Mouse (Mus musculus) midbrain, embryonic 16.5 days (tissue): ENCODE measurements at regions not wholly inside any gene's neighbourhood (a gene's known extent, or its start where the extent isn't known, plus 50 kb on each side); places are given as distances from the start of the nearest gene placed in this dataset.

Experiments
- ATAC-seq: fragments of 200-750 bp; cut with Nextera tagmentation; 2 replicates; pipeline ENCODE4 v1.8.0; 2017; ENCODE audit warnings: moderate TSS enrichment
- H3K27ac ChIP-seq: fragments of 300-500 bp; sonication (generic); 2 replicates; pipeline ENCODE4 v1.5.1; 2014; ENCODE audit warnings: mild to moderate bottlenecking, low read length, mixed read lengths
- H3K27me3 ChIP-seq: fragments of 300-500 bp; sonication (generic); 2 replicates; pipeline ENCODE4 v1.6.1; 2014; ENCODE audit warnings: low read depth, low read length, mixed read lengths; ENCODE audit not compliant: control insufficient read depth, insufficient read depth
- H3K36me3 ChIP-seq: fragments of 300-500 bp; sonication (generic); 2 replicates; pipeline ENCODE4 v1.6.1; 2014; ENCODE audit warnings: mild to moderate bottlenecking, low read length, moderate library complexity, mixed read lengths; ENCODE audit not compliant: control insufficient read depth, insufficient read depth
- H3K4me1 ChIP-seq: fragments of 300-500 bp; sonication (generic); 2 replicates; pipeline ENCODE4 v1.6.1; 2014; ENCODE audit warnings: mild to moderate bottlenecking, low read length, mixed read lengths; ENCODE audit not compliant: control insufficient read depth, insufficient read depth
- H3K4me2 ChIP-seq: fragments of 300-500 bp; sonication (generic); 2 replicates; pipeline ENCODE4 v1.6.1; 2014; ENCODE audit warnings: mild to moderate bottlenecking, low read length, mixed read lengths
- H3K4me3 ChIP-seq: fragments of 300-500 bp; sonication (generic); 2 replicates; pipeline ENCODE4 v1.5.1; 2014; ENCODE audit warnings: low read depth, mild to moderate bottlenecking, low read length, moderate library complexity, mixed read lengths
- H3K9ac ChIP-seq: fragments of 300-500 bp; sonication (generic); 2 replicates; pipeline ENCODE4 v1.6.1; 2014; ENCODE audit warnings: low read depth, low read length, mixed read lengths
- H3K9me3 ChIP-seq: fragments of 300-500 bp; sonication (generic); replicated peaks from 2 replicates; pipeline ENCODE4 v1.6.1; 2014; ENCODE audit warnings: mild to moderate bottlenecking, low read length, mixed read lengths; ENCODE audit not compliant: control insufficient read depth, poor library complexity, severe bottlenecking
- WGBS: fragments of 180-500 bp; shearing (Covaris S2); extraction: QIAGEN DNeasy Blood & Tissue Kit; methylation state at CpG from one replicate; pipeline ENCODE4 v1.1.7; 2014; 5-methylcytosine and 5-hydroxymethylcytosine counted together

DNA sequence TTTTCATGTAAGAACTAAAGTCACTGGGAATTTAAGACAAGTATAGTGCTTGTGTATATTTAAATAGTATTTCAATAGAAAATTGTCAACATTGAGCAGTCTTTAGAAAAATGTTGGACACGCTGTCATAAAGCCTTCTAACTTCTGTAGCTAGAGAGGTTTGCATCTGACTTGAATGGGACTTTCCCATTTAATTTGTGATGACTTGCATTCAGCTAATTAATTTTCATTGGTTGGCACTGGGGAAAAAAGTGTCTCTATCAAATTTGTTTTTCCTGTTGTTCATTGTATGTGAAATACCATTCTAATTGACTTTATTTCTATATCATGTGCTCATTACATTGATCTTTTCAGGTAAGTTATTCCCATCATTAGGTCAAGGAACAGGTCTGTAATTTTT, 104.6 kb upstream of the Otogl start:
- Histone ChIP-seq H3K27me3 (no peaks in the 10 kb centered on the region), H3K9ac (no peak overlapping the region), H3K27ac (no peak overlapping the region), H3K4me2 (no peak overlapping the region), H3K4me3 (no peak overlapping the region), H3K4me1 (no peaks in the 10 kb centered on the region), H3K9me3 (no peaks in the 10 kb centered on the region), H3K36me3 (no peaks in the 10 kb centered on the region)
- 98% methylated on average over 1 of the region's 1 CpGs for WGBS
- no peak for ATAC-seq

DNA sequence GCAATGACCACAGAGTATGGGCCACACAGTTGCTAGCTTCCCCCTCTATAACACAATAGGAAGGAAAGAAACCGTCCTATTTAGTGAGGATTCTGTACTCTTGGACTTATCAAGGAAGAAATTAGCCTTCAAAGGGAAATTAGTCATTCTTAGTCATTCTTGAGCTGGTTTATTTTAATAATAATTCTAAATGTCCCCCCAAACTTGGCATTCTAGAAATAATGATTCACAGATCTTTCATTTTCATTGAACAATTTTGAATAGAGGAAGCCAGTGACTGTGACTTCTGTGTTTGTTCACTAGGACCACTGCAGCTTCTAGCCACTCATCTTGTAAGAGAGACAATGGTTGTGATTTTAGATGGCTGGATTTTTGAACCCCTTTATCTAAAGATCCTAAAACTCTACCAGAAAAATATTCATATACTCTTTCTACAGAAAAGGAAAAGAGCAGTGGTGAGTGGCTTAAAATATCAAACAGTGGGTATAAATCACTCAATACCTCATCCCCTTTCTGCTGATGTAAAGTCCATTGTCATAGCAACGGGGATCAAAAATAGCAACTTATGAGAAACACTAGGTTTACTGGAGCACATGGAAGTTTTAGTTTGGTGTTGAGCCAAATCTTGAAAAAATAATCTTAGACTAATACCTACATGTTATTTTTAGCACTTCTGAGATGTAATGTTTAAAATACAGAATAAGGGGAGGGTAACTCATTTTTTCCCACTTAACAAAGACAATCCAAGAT, 83.1 kb upstream of the Otogl start:
- H3K27ac ChIP-seq, result no peak overlapping the region
- H3K4me1 ChIP-seq, result no peaks in the 10 kb centered on the region
- H3K36me3 ChIP-seq, result no peaks in the 10 kb centered on the region
- 83% methylated on average over 2 of the region's 2 CpGs for WGBS
- H3K9ac ChIP-seq, result no peak overlapping the region
- H3K4me3 ChIP-seq, result no peak overlapping the region
- no peaks in the 10 kb centered on the region for H3K27me3 ChIP-seq
- H3K4me2 ChIP-seq, result no peak overlapping the region
- ATAC-seq, result no peak
- no peaks in the 10 kb centered on the region for H3K9me3 ChIP-seq

DNA sequence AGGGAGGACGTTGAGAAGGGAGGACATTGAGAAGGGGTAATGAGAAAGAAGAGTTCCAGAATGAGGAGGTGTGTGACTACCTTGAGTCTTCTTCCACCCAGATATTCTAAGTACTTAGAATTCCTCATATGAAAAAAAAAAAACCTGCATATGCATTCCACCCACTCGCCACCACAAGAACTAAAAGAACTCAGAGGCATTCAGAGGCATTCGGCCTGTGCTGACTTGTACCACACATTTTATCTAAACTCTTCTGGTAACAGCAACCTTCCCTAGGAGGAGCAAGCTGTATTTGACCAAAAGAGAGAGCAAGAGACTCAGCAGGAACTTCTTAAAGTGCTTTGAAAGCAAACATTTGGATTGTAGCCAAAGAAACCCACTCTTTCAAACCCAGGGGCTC, 80.7 kb upstream of the Otogl start:
- Histone ChIP-seq H3K36me3 (no peaks in the 10 kb centered on the region), H3K27me3 (no peaks in the 10 kb centered on the region), H3K9me3 (no peaks in the 10 kb centered on the region), H3K27ac (no peak overlapping the region), H3K4me2 (no peak overlapping the region), H3K4me1 (no peaks in the 10 kb centered on the region), H3K9ac (no peak overlapping the region), H3K4me3 (no peak overlapping the region)
- WGBS, result 81% methylated on average over 3 of the region's 3 CpGs
- no peak for ATAC-seq

DNA sequence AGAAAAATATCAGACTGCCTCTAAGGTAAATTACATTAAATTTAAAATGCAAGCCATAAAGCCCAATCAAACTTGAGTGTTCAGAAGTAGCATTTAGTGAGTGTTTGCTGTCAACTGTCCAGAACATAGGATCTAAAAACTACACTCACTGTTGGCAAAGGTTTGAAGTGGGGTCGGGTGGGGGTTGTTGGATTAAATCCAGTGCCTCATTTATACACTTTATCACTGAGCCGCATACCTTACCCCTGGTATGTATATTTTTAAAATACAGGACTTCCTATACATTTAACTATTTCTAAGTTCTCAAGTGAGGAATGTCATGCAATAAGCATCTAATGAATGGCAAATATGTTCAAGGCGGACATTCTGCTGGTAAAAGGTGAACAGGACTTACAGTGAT, 78.6 kb upstream of the Otogl start:
- 89% methylated on average over 3 of the region's 3 CpGs for WGBS

DNA sequence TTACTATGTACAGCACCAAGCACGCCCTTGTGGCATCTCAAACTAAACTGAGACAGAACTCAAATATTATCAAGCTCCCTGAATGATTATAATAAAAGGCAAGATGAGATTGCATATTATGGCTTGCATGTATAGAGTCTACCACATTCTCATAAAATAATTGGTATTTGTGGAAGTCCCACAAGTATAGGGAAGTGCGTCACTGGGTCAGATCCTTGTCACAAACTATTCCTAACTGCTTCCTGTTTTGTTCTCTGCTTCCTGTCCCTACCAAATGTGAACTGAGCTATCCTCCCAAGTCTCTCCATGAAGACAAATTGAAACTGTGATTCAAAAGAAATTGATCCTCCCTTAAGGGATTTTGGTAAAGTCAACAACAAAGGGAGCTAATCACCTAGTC, 78.0 kb upstream of the Otogl start:
- no peak for ATAC-seq

More for the DNA sequence above, 78.6 kb upstream of the Otogl start:
- Histone ChIP-seq H3K4me3 (no peak overlapping the region), H3K27ac (no peak overlapping the region), H3K9me3 (no peaks in the 10 kb centered on the region), H3K4me2 (no peak overlapping the region), H3K4me1 (no peaks in the 10 kb centered on the region), H3K27me3 (no peaks in the 10 kb centered on the region), H3K36me3 (no peaks in the 10 kb centered on the region), H3K9ac (no peak overlapping the region)
- no peak for ATAC-seq

DNA sequence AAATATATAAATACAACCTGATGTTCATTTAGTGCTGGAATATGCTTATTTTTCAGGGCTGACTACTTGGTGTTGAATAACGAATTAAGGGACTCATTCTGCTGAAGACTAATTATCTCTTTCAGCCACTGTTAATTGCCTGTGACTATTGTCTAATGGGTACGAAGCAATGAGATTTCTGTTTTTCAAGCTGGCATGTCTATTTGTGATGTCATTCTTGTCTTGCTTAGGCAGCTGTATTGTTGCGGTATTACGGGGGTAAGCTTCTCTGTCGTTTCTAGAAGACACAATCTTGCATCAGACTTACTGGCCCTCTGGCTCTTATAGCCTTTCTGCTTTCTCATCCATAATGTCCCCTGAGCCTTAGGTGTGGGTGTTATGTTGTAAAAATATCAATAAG, 70.7 kb upstream of the Otogl start:
- Histone ChIP-seq H3K27ac (no peak overlapping the region), H3K9me3 (no peaks in the 10 kb centered on the region), H3K9ac (no peak overlapping the region), H3K27me3 (no peaks in the 10 kb centered on the region), H3K4me1 (no peaks in the 10 kb centered on the region), H3K4me3 (no peak overlapping the region), H3K36me3 (no peaks in the 10 kb centered on the region), H3K4me2 (no peak overlapping the region)
- 77% methylated on average over 5 of the region's 5 CpGs for WGBS
- no peak for ATAC-seq

More for the DNA sequence above, 78.0 kb upstream of the Otogl start:
- Histone ChIP-seq H3K4me2 (no peak overlapping the region), H3K27me3 (no peaks in the 10 kb centered on the region), H3K4me3 (no peak overlapping the region), H3K9ac (no peak overlapping the region), H3K27ac (no peak overlapping the region), H3K4me1 (no peaks in the 10 kb centered on the region), H3K9me3 (no peaks in the 10 kb centered on the region), H3K36me3 (no peaks in the 10 kb centered on the region)
- WGBS, result 91% methylated on average over 2 of the region's 2 CpGs

DNA sequence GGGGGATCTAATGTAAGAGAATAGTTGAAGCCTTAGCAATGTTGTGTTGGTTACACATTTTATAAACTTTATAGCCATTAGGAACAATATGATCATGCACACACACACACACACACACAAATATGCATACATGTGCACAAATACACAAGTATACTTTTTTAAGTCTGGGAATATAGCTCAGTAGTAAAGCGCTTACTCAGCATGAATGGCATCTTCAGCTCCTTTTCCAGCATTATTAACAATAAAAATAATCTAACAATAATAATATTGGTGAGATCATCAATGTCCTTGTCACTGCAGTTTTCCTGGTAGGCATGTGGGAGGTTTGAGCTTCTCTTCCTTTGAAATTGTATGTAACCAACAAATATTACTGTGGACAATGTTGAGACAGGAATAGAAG, 70.1 kb upstream of the Otogl start:
- Histone ChIP-seq H3K27me3 (no peaks in the 10 kb centered on the region), H3K4me3 (no peak overlapping the region), H3K4me1 (no peaks in the 10 kb centered on the region), H3K9ac (no peak overlapping the region), H3K27ac (no peak overlapping the region), H3K4me2 (no peak overlapping the region), H3K9me3 (no peaks in the 10 kb centered on the region), H3K36me3 (no peaks in the 10 kb centered on the region)
- WGBS, result 95% methylated on average over 1 of the region's 1 CpGs
- ATAC-seq, result no peak

DNA sequence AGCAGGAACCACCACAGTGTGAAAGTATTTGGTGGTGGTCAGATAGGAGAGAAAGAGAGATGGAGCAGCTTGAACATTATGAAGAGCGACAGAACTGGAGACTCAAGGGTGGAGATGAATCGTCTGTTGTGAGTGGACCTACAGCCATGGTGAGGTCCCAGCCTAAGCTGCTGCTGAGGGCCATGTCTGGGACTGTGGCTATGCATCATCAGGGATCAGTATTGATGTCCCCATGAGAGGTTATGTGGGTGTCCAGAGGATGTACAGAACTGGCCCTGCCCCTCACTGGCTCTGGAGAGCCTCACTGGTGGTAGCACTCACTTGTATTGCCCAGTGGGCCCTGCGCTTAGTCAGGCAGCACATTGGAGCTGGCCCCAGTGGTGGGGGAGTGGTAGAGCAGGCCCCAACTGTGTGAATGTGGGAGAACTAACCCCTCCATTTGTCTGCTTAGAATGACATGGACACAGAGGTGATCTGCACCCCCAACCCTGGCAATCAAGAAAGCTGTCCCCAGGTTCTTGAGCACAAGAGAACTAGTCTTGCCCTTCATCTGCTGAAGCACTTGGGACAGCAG, 64.5 kb upstream of the Otogl start:
- no peak overlapping the region for H3K4me2 ChIP-seq
- H3K27me3 ChIP-seq, result no peaks in the 10 kb centered on the region
- H3K4me1 ChIP-seq, result no peaks in the 10 kb centered on the region
- H3K36me3 ChIP-seq, result no peaks in the 10 kb centered on the region
- 88% methylated on average over 3 of the region's 3 CpGs for whole genome bisulfite sequencing
- no peaks in the 10 kb centered on the region for H3K9me3 ChIP-seq
- H3K27ac ChIP-seq, result no peak overlapping the region
- no peak overlapping the region for H3K9ac ChIP-seq
- no peak overlapping the region for H3K4me3 ChIP-seq
- ATAC-seq, result no peak

DNA sequence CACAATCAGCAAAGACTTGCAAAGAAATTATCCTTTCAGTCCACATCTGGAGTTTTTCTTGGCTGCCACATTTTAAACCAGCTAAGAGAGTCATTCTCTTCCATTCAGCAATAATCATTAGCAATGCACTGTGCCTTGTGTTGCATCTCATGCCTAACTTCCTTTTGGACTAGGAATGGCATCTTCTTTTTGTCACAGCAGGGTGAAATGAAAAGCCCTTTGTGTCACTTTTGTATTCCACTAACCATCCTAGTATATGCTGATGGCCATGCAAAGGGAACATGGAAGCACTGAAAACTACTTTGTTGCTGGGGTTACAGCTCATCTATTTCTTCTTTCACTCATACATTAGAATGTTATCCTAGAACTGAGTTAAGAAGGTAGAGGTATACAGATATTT, 59.8 kb upstream of the Otogl start:
- H3K4me1 ChIP-seq, result no peaks in the 10 kb centered on the region
- no peak for ATAC-seq
- no peaks in the 10 kb centered on the region for H3K36me3 ChIP-seq
- no peaks in the 10 kb centered on the region for H3K9me3 ChIP-seq
- no peaks in the 10 kb centered on the region for H3K27me3 ChIP-seq
- H3K9ac ChIP-seq, result no peak overlapping the region
- no peak overlapping the region for H3K4me2 ChIP-seq
- H3K27ac ChIP-seq, result no peak overlapping the region
- H3K4me3 ChIP-seq, result no peak overlapping the region
